Mouse (Mus musculus): ENCODE measurements around the gene Gabrb1. TPM values are rescaled to one million over a fixed set of nuclear protein-coding genes. Genes with fewer than 3 reads are reported as not detected.

Gabrb1 gene
- total and polyA plus RNA-seq, 2 experiments: not detected

- WGBS: 91% methylated on average over 6 of the region's 6 CpGs
These were observed 103.2 kb downstream of the Gabrb1 start for GRCm38 (mm10) chr5:71761105-71761504.

GRCm38 (mm10) chr5:71781514-71782179 is 123.7 kb downstream of the Gabrb1 start:
- H3K4me1 ChIP-seq (ENCODE audit: control insufficient read depth, insufficient read depth, low read length): no peaks in the 10 kb centered on the region
- H3K79me2 ChIP-seq (ENCODE audit: control insufficient read depth, insufficient read depth, low read length): no peaks in the 10 kb centered on the region
- H3K27me3 ChIP-seq (ENCODE audit: control insufficient read depth, insufficient read depth, low read length): no peaks in the 10 kb centered on the region
- H3K27ac ChIP-seq (replicated peaks; ENCODE audit: insufficient read depth, low read depth, low read length): no peak overlapping the region
- H3K9ac ChIP-seq (ENCODE audit: low read depth, low read length): no peak overlapping the region
- DNase-seq (ENCODE audit: extremely low read depth, low read depth, low spot score): no peak
- H3K4me3 ChIP-seq (ENCODE audit: insufficient read depth, low read depth, low read length): no peak overlapping the region
- WGBS: 53% methylated on average over 2 of the region's 2 CpGs
- TF ChIP-seq POLR2A (IDR thresholded peaks at IDR 0.05; ENCODE audit: extremely low read depth, insufficient read depth, low read length) (no peak), CTCF (IDR thresholded peaks at IDR 0.05; ENCODE audit: low read depth, low read length) (no peak)
- H3K36me3 ChIP-seq (ENCODE audit: control insufficient read depth, insufficient read depth, low read length): no peaks in the 10 kb centered on the region

More at GRCm38 (mm10) chr5:71761105-71761504, 103.2 kb downstream of the Gabrb1 start:
- H3K27me3 ChIP-seq (ENCODE audit: control insufficient read depth, insufficient read depth, low read length): 0 out of 2 replicates have a peak, but pooled peaks cover 3% of the 10 kb centered on the region
- H3K4me3 ChIP-seq (ENCODE audit: insufficient read depth, low read depth, low read length): no peak overlapping the region
- TF ChIP-seq CTCF (IDR thresholded peaks at IDR 0.05; ENCODE audit: low read depth, low read length) (no peak), POLR2A (IDR thresholded peaks at IDR 0.05; ENCODE audit: extremely low read depth, insufficient read depth, low read length) (no peak)
- H3K36me3 ChIP-seq (ENCODE audit: control insufficient read depth, insufficient read depth, low read length): no peaks in the 10 kb centered on the region
- H3K79me2 ChIP-seq (ENCODE audit: control insufficient read depth, insufficient read depth, low read length): no peaks in the 10 kb centered on the region
- no peak overlapping the region for H3K9ac ChIP-seq (ENCODE audit: low read depth, low read length)
- no peaks in the 10 kb centered on the region for H3K4me1 ChIP-seq (ENCODE audit: control insufficient read depth, insufficient read depth, low read length)
- no peak for DNase-seq (ENCODE audit: extremely low read depth, low read depth, low spot score)
- no peak overlapping the region for H3K27ac ChIP-seq (replicated peaks; ENCODE audit: insufficient read depth, low read depth, low read length)

- Histone ChIP-seq H3K27ac (replicated peaks; ENCODE audit: insufficient read depth, low read depth, low read length) (no peak overlapping the region), H3K79me2 (ENCODE audit: control insufficient read depth, insufficient read depth, low read length) (no peaks in the 10 kb centered on the region), H3K4me3 (ENCODE audit: insufficient read depth, low read depth, low read length) (no peak overlapping the region), H3K36me3 (ENCODE audit: control insufficient read depth, insufficient read depth, low read length) (no peaks in the 10 kb centered on the region), H3K9ac (ENCODE audit: low read depth, low read length) (no peak overlapping the region), H3K4me1 (ENCODE audit: control insufficient read depth, insufficient read depth, low read length) (no peaks in the 10 kb centered on the region), H3K27me3 (ENCODE audit: control insufficient read depth, insufficient read depth, low read length) (no peaks in the 10 kb centered on the region)
- DNase-seq (ENCODE audit: extremely low read depth, low read depth, low spot score): no peak
- 27% methylated on average over 1 of the region's 1 CpGs for WGBS
- TF ChIP-seq POLR2A (IDR thresholded peaks at IDR 0.05; ENCODE audit: extremely low read depth, insufficient read depth, low read length): no peak
- no peak for TF ChIP-seq CTCF (IDR thresholded peaks at IDR 0.05; ENCODE audit: low read depth, low read length)
These were observed 164.9 kb downstream of the Gabrb1 start for GRCm38 (mm10) chr5:71822862-71823261.

- Histone ChIP-seq H3K4me1 (ENCODE audit: control insufficient read depth, insufficient read depth, low read length) (no peaks in the 10 kb centered on the region; the same call in 1 of the 2 replicates), H3K36me3 (ENCODE audit: control insufficient read depth, insufficient read depth, low read length) (no peaks in the 10 kb centered on the region), H3K27ac (replicated peaks; ENCODE audit: insufficient read depth, low read depth, low read length) (no peak overlapping the region), H3K27me3 (ENCODE audit: control insufficient read depth, insufficient read depth, low read length) (no peaks in the 10 kb centered on the region), H3K9ac (ENCODE audit: low read depth, low read length) (no peak overlapping the region), H3K79me2 (ENCODE audit: control insufficient read depth, insufficient read depth, low read length) (no peaks in the 10 kb centered on the region), H3K4me3 (ENCODE audit: insufficient read depth, low read depth, low read length) (no peak overlapping the region)
- DNase-seq (ENCODE audit: extremely low read depth, low read depth, low spot score): no peak
- no peak for TF ChIP-seq CTCF (IDR thresholded peaks at IDR 0.05; ENCODE audit: low read depth, low read length)
- TF ChIP-seq POLR2A (IDR thresholded peaks at IDR 0.05; ENCODE audit: extremely low read depth, insufficient read depth, low read length): no peak
These were observed 170.4 kb downstream of the Gabrb1 start for GRCm38 (mm10) chr5:71828342-71828741.

GRCm38 (mm10) chr5:71828996-71829395 is 171.1 kb downstream of the Gabrb1 start:
- DNase-seq (ENCODE audit: extremely low read depth, low read depth, low spot score): no peak
- no peak overlapping the region for H3K9ac ChIP-seq (ENCODE audit: low read depth, low read length)
- TF ChIP-seq POLR2A (IDR thresholded peaks at IDR 0.05; ENCODE audit: extremely low read depth, insufficient read depth, low read length): no peak
- no peak for TF ChIP-seq CTCF (IDR thresholded peaks at IDR 0.05; ENCODE audit: low read depth, low read length)
- WGBS: 44% methylated on average over 1 of the region's 1 CpGs
- H3K27ac ChIP-seq (replicated peaks; ENCODE audit: insufficient read depth, low read depth, low read length): no peak overlapping the region
- no peaks in the 10 kb centered on the region for H3K36me3 ChIP-seq (ENCODE audit: control insufficient read depth, insufficient read depth, low read length)
- H3K79me2 ChIP-seq (ENCODE audit: control insufficient read depth, insufficient read depth, low read length): no peaks in the 10 kb centered on the region
- H3K4me1 ChIP-seq (ENCODE audit: control insufficient read depth, insufficient read depth, low read length): no peaks in the 10 kb centered on the region; the same call in 1 of the 2 replicates
- H3K27me3 ChIP-seq (ENCODE audit: control insufficient read depth, insufficient read depth, low read length): no peaks in the 10 kb centered on the region
- H3K4me3 ChIP-seq (ENCODE audit: insufficient read depth, low read depth, low read length): no peak overlapping the region

- Histone ChIP-seq H3K36me3 (ENCODE audit: control insufficient read depth, insufficient read depth, low read length) (no peaks in the 10 kb centered on the region), H3K4me1 (ENCODE audit: control insufficient read depth, insufficient read depth, low read length) (no peaks in the 10 kb centered on the region; the same call in 1 of the 2 replicates), H3K9ac (ENCODE audit: low read depth, low read length) (no peak overlapping the region), H3K4me3 (ENCODE audit: insufficient read depth, low read depth, low read length) (no peak overlapping the region), H3K27ac (replicated peaks; ENCODE audit: insufficient read depth, low read depth, low read length) (no peak overlapping the region), H3K79me2 (ENCODE audit: control insufficient read depth, insufficient read depth, low read length) (no peaks in the 10 kb centered on the region), H3K27me3 (ENCODE audit: control insufficient read depth, insufficient read depth, low read length) (no peaks in the 10 kb centered on the region)
- 36% methylated on average over 2 of the region's 2 CpGs for WGBS
- no peak for TF ChIP-seq POLR2A (IDR thresholded peaks at IDR 0.05; ENCODE audit: extremely low read depth, insufficient read depth, low read length)
- TF ChIP-seq CTCF (IDR thresholded peaks at IDR 0.05; ENCODE audit: low read depth, low read length): no peak
- peak; percentile 79 for DNase-seq (ENCODE audit: extremely low read depth, low read depth, low spot score)
These were observed 172.4 kb downstream of the Gabrb1 start for GRCm38 (mm10) chr5:71830342-71830741.
